Mouse (Mus musculus): ENCODE measurements at regions not wholly inside any gene's neighbourhood (a gene's known extent, or its start where the extent isn't known, plus 50 kb on each side); places are given as distances from the start of the nearest gene placed in this dataset.

DNA sequence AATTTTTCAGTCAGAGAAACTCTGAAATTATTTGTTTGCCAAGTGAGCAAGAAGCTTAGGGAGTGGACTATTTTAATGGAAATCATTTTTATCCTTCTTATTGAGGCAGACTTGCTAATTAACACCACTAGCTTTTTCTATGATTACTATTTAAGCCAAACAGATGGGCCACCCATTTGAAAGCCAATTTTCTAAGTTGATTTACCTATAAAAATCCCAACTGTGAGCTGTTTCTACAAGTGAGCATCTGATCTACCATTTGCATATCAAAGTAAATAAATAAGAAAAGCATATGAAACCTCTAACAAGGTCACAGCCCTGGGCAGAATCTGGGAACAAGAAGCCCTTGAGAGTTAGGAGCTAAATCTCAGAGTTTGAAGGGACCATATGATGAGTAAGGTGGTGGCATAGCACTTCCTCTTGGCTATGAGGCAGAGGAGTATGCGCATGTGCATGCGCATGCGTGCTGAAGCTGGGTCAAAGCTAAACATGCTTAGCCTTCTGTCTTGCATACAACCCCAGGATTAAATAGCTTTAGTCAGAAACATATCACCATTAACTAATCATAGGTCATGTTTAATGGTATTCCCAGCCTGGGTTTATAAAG lies 116.9 kb upstream of the Crbn start:
- no peak overlapping the region for H3K4me3 ChIP-seq
- no peak for TF ChIP-seq POLR2A (IDR thresholded peaks at IDR 0.05; ENCODE audit: insufficient read length, low read depth)
- H3K79me2 ChIP-seq (ENCODE audit: control insufficient read depth, insufficient read depth), result no peaks in the 10 kb centered on the region
- H3K4me2 ChIP-seq (ENCODE audit: low read depth), result no peak overlapping the region
- no peak overlapping the region for H3ac ChIP-seq (ENCODE audit: control insufficient read depth, insufficient read length)
- no peaks in the 10 kb centered on the region for H3K36me3 ChIP-seq (ENCODE audit: control insufficient read depth, insufficient read depth)
- no peaks in the 10 kb centered on the region for H3K27me3 ChIP-seq (ENCODE audit: control insufficient read depth, insufficient read depth, insufficient read length)

DNA sequence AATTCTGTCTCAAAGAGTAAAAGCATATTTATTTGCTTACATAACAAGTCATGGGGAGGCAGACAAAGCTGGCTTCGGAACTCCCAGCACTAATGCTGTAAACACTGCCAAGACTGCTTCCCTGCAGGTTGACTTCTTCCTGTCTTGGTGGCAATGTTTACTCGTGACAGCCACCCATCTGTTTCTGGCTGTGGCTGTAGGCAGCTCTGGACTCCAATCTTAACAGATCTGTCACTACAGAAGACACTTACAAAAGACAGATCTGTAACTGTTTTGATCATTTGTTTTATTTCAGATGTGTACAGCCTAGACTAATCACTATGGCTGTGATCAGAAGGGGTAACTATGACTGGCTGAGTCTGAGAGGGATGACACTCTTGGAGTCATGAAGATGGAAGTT lies 121.1 kb upstream of the Crbn start:
- Histone ChIP-seq H3K4me2 (ENCODE audit: low read depth) (no peak overlapping the region), H3K27me3 (ENCODE audit: control insufficient read depth, insufficient read depth, insufficient read length) (no peaks in the 10 kb centered on the region), H3K36me3 (ENCODE audit: control insufficient read depth, insufficient read depth) (no peaks in the 10 kb centered on the region), H3ac (ENCODE audit: control insufficient read depth, insufficient read length) (no peak overlapping the region), H3K79me2 (ENCODE audit: control insufficient read depth, insufficient read depth) (no peaks in the 10 kb centered on the region), H3K4me3 (no peak overlapping the region)
- TF ChIP-seq POLR2A (IDR thresholded peaks at IDR 0.05; ENCODE audit: insufficient read length, low read depth) (no peak), MYOD1 (IDR thresholded peaks at IDR 0.05; ENCODE audit: control insufficient read depth in 1 of 3, insufficient read length in 2 of 3, low read depth in 2 of 3) (no peak), CEBPB (IDR thresholded peaks at IDR 0.05; ENCODE audit: insufficient read depth, poor library complexity, severe bottlenecking) (no peak), USF1 (IDR thresholded peaks at IDR 0.05; ENCODE audit: low read depth) (no peak), E2F4 (IDR thresholded peaks at IDR 0.05; ENCODE audit: insufficient read depth) (no peak), POLR2AphosphoS2 (IDR thresholded peaks at IDR 0.05; ENCODE audit: insufficient read length, low read depth) (no peak), SRF (IDR thresholded peaks at IDR 0.05; ENCODE audit: control insufficient read depth, insufficient read length, low read depth) (no peak), MAX (IDR thresholded peaks at IDR 0.05; ENCODE audit: low read depth) (no peak), REST (IDR thresholded peaks at IDR 0.05; ENCODE audit: insufficient read depth, insufficient read length) (no peak), TCF3 (IDR thresholded peaks at IDR 0.05; ENCODE audit: insufficient read length, low read depth) (no peak), TCF12 (IDR thresholded peaks at IDR 0.05; ENCODE audit: insufficient read depth, poor library complexity, severe bottlenecking) (no peak), MYOG (IDR thresholded peaks at IDR 0.05; ENCODE audit: control insufficient read depth in 1 of 3, insufficient read depth in 1 of 3, insufficient read length in 2 of 3, low read depth in 2 of 3) (no peak)

DNA sequence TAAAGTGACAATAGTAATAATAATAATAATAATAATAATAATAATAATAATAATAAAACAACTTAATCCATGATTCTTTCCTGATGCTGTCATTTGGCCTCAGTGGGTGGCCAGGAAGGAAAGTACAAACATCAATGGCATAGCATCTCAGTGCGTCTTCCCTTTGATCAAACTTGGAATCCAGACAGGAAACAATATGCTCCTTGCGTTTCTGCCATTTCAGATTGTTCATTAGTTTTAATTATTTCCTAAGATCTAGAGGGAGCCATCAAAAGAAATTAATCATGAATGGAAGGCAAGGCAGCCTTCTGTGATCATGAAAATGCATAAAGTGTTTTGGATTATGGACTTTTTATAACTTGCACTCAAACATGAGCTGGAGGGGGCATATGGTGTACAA lies 125.6 kb upstream of the Crbn start:
- TF ChIP-seq MAX (IDR thresholded peaks at IDR 0.05; ENCODE audit: low read depth) (no peak), USF1 (IDR thresholded peaks at IDR 0.05; ENCODE audit: low read depth) (no peak), MYOD1 (IDR thresholded peaks at IDR 0.05; ENCODE audit: control insufficient read depth in 1 of 3, insufficient read length in 2 of 3, low read depth in 2 of 3) (no peak)
- Histone ChIP-seq H3K79me2 (ENCODE audit: control insufficient read depth, insufficient read depth) (no peaks in the 10 kb centered on the region), H3K4me2 (ENCODE audit: low read depth) (no peak overlapping the region), H3K36me3 (ENCODE audit: control insufficient read depth, insufficient read depth) (no peaks in the 10 kb centered on the region), H3K27me3 (ENCODE audit: control insufficient read depth, insufficient read depth, insufficient read length) (no peaks in the 10 kb centered on the region), H3ac (ENCODE audit: control insufficient read depth, insufficient read length) (no peak overlapping the region), H3K4me3 (no peak overlapping the region)

DNA sequence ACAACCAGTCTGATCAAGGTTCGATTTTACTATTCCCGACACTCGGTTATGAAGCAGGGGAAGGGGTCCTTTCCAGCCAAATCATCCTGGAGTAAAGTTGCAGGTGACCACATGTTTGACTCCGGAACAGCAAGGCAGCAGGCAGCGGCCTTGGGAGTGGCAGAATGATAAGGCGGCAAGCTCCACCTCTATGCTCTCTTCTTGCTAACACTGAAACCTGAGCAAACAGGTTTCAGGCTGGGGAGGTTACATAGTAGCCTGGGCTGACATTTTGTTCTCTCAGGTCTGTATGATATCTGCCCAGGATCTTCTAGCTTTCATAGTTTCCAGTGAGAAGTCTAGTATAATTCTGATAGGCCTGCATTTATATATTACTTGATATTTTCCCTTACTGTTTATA lies 133.7 kb upstream of the Crbn start:
- Histone ChIP-seq H3K79me2 (ENCODE audit: control insufficient read depth, insufficient read depth) (no peaks in the 10 kb centered on the region), H3K4me3 (no peak overlapping the region), H3K36me3 (ENCODE audit: control insufficient read depth, insufficient read depth) (no peaks in the 10 kb centered on the region), H3K4me2 (ENCODE audit: low read depth) (no peak overlapping the region), H3ac (ENCODE audit: control insufficient read depth, insufficient read length) (no peak overlapping the region), H3K27me3 (ENCODE audit: control insufficient read depth, insufficient read depth, insufficient read length) (no peaks in the 10 kb centered on the region)
- TF ChIP-seq USF1 (IDR thresholded peaks at IDR 0.05; ENCODE audit: low read depth) (no peak), TCF3 (IDR thresholded peaks at IDR 0.05; ENCODE audit: insufficient read length, low read depth) (no peak), POLR2AphosphoS2 (IDR thresholded peaks at IDR 0.05; ENCODE audit: insufficient read length, low read depth) (no peak), MYOD1 (IDR thresholded peaks at IDR 0.05; ENCODE audit: control insufficient read depth in 1 of 3, insufficient read length in 2 of 3, low read depth in 2 of 3) (no peak), E2F4 (IDR thresholded peaks at IDR 0.05; ENCODE audit: insufficient read depth) (no peak), REST (IDR thresholded peaks at IDR 0.05; ENCODE audit: insufficient read depth, insufficient read length) (no peak), MAX (IDR thresholded peaks at IDR 0.05; ENCODE audit: low read depth) (no peak), MYOG (IDR thresholded peaks at IDR 0.05; ENCODE audit: control insufficient read depth in 1 of 3, insufficient read depth in 1 of 3, insufficient read length in 2 of 3, low read depth in 2 of 3) (no peak), SRF (IDR thresholded peaks at IDR 0.05; ENCODE audit: control insufficient read depth, insufficient read length, low read depth) (no peak), TCF12 (IDR thresholded peaks at IDR 0.05; ENCODE audit: insufficient read depth, poor library complexity, severe bottlenecking) (no peak), POLR2A (IDR thresholded peaks at IDR 0.05; ENCODE audit: insufficient read length, low read depth) (no peak), CEBPB (IDR thresholded peaks at IDR 0.05; ENCODE audit: insufficient read depth, poor library complexity, severe bottlenecking) (no peak)

- TF ChIP-seq MYOG (IDR thresholded peaks at IDR 0.05; ENCODE audit: control insufficient read depth in 1 of 3, insufficient read depth in 1 of 3, insufficient read length in 2 of 3, low read depth in 2 of 3) (no peak), USF1 (IDR thresholded peaks at IDR 0.05; ENCODE audit: low read depth) (no peak), POLR2AphosphoS2 (IDR thresholded peaks at IDR 0.05; ENCODE audit: insufficient read length, low read depth) (no peak), MAX (IDR thresholded peaks at IDR 0.05; ENCODE audit: low read depth) (no peak), REST (IDR thresholded peaks at IDR 0.05; ENCODE audit: insufficient read depth, insufficient read length) (no peak), TCF3 (IDR thresholded peaks at IDR 0.05; ENCODE audit: insufficient read length, low read depth) (no peak), POLR2A (IDR thresholded peaks at IDR 0.05; ENCODE audit: insufficient read length, low read depth) (no peak)
Observed at GRCm38 (mm10) chr6:106946227-106946927, 146.5 kb upstream of the Crbn start.

More at GRCm38 (mm10) chr6:106946227-106946927, 146.5 kb upstream of the Crbn start:
- Histone ChIP-seq H3K79me2 (ENCODE audit: control insufficient read depth, insufficient read depth) (no peaks in the 10 kb centered on the region), H3ac (ENCODE audit: control insufficient read depth, insufficient read length) (no peak overlapping the region), H3K4me2 (ENCODE audit: low read depth) (no peak overlapping the region), H3K4me3 (no peak overlapping the region), H3K36me3 (ENCODE audit: control insufficient read depth, insufficient read depth) (no peaks in the 10 kb centered on the region), H3K27me3 (ENCODE audit: control insufficient read depth, insufficient read depth, insufficient read length) (no peaks in the 10 kb centered on the region)

Data from myocyte (in vitro differentiated cells).